Mouse (Mus musculus) forebrain, embryonic 11.5 days (tissue): ENCODE measurements around the gene Ipo5. TPM values are rescaled to one million over a fixed set of nuclear protein-coding genes. Genes with fewer than 3 reads are reported as not detected.

Experiments
- ATAC-seq: fragments of 200-750 bp; cut with Nextera tagmentation; replicated peaks from 2 replicates; pipeline ENCODE4 v1.8.0; 2017; ENCODE audit warnings: moderate TSS enrichment; ENCODE audit not compliant: low FRiP score
- DNase-seq: peaks from one replicate; pipeline ENCODE4 v3.0.0-alpha.2; 2017; ENCODE audit warnings: low spot score
- H3K27ac ChIP-seq: fragments of 300-500 bp; sonication (generic); 2 replicates; pipeline ENCODE4 v1.5.1; 2014; ENCODE audit warnings: low read depth, low read length
- H3K27me3 ChIP-seq: fragments of 300-500 bp; sonication (generic); 2 replicates; pipeline ENCODE4 v1.6.1; 2014; ENCODE audit warnings: mild to moderate bottlenecking, low read length, mixed read lengths; ENCODE audit not compliant: control insufficient read depth, insufficient read depth
- H3K36me3 ChIP-seq: fragments of 300-500 bp; sonication (generic); 2 replicates; pipeline ENCODE4 v1.6.1; 2014; ENCODE audit warnings: mild to moderate bottlenecking, low read length, moderate library complexity, mixed read lengths; ENCODE audit not compliant: control insufficient read depth, insufficient read depth
- H3K4me1 ChIP-seq: fragments of 300-500 bp; sonication (generic); replicated peaks from 2 replicates; pipeline ENCODE4 v1.6.1; 2014; ENCODE audit warnings: low read length, mixed read lengths; ENCODE audit not compliant: control insufficient read depth, insufficient read depth
- H3K4me2 ChIP-seq: fragments of 300-500 bp; sonication (generic); 2 replicates; pipeline ENCODE4 v1.6.1; 2014; ENCODE audit warnings: low read depth, mild to moderate bottlenecking, low read length, moderate library complexity, mixed read lengths; ENCODE audit not compliant: severe bottlenecking
- H3K4me3 ChIP-seq: fragments of 300-500 bp; sonication (generic); 2 replicates; pipeline ENCODE4 v1.5.1; 2014; ENCODE audit warnings: low read depth, low read length
- H3K9ac ChIP-seq: fragments of 300-500 bp; sonication (generic); 2 replicates; pipeline ENCODE4 v1.6.1; 2014; ENCODE audit warnings: low read length
- H3K9me3 ChIP-seq: fragments of 300-500 bp; sonication (generic); 2 replicates; pipeline ENCODE4 v1.6.1; 2016; ENCODE audit warnings: low read length, mixed read lengths; ENCODE audit not compliant: control insufficient read depth
- WGBS: fragments of 180-500 bp; shearing (Covaris S2); extraction: QIAGEN DNeasy Blood & Tissue Kit; methylation state at CpG from one replicate; pipeline ENCODE4 v1.1.7; 2014; 5-methylcytosine and 5-hydroxymethylcytosine counted together
- polyA plus RNA-seq: library from polyadenylated mRNA; unstranded; fragments of >200 nt; fragmentation: Nextera tagmentation; extraction: Ambion mirVana; gene quantifications from 2 replicates; pipeline ENCODE4 v1.2.1, GENCODE M21; 2014

Gene Ipo5
- polyA plus RNA-seq, 1 experiment from 2014 or later = 181 TPM

DNA sequence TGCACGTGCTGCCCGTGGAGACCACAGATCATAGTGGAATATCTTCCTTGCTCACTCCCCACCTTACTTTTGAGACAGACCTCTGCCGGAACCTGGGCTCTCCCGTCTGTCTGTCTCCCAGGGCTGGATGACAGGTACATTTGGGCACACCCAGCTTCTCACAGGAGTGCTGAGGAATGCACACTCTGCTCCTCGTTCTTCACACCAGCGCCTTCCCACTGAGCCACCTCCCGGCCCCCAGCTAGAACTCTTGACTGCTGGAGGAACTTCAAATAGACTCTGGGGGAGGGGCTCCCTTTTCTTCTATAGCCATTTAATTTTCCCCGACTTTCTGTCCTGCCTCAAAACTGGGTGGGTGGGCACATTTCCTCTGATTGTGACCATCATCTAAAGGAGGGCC, 49.5 kb downstream of the Ipo5 start:
- H3K4me2 ChIP-seq = no peak overlapping the region
- WGBS = 51% methylated on average over 8 of the region's 8 CpGs
- H3K9me3 ChIP-seq = no peaks in the 10 kb centered on the region
- H3K27ac ChIP-seq = no peak overlapping the region
- H3K36me3 ChIP-seq = no peaks in the 10 kb centered on the region
- H3K4me1 ChIP-seq = no peaks in the 10 kb centered on the region; the same call in 1 of the 2 replicates
- ATAC-seq (peak; percentile 22; the same call in 1 of the 2 replicates), DNase-seq (no peak)
- no peak overlapping the region for H3K9ac ChIP-seq
- H3K4me3 ChIP-seq = no peak overlapping the region
- H3K27me3 ChIP-seq = no peaks in the 10 kb centered on the region

DNA sequence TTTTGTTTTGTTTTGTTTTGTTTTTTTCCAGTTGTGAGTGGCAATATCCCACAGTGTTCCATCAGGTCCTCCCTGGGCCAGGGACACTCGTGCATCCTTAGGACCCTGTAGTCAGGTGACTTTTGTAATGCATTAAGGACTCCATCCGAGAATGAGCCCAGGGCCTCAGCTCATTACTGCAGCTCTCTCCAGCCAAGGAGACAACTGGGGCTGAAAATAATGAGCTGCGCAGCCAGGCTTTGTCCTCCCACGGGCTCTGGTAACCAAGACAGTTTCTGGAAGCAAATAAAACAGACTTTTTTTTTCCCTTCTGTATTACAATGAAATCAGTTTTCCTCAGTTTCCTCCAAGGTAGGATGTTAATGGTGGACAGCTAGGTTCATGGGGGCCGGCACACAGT, 50.0 kb downstream of the Ipo5 start:
- Histone ChIP-seq H3K4me2 (no peak overlapping the region), H3K9ac (no peak overlapping the region), H3K27ac (0 out of 2 replicates have a peak overlapping the region, but pooled peaks have one; percentile 25), H3K4me3 (no peak overlapping the region), H3K4me1 (no peaks in the 10 kb centered on the region; the same call in 1 of the 2 replicates), H3K9me3 (no peaks in the 10 kb centered on the region), H3K27me3 (no peaks in the 10 kb centered on the region), H3K36me3 (no peaks in the 10 kb centered on the region)
- ATAC-seq (peak; percentile 60; the same call in 1 of the 2 replicates), DNase-seq (peak; percentile 61)
- 38% methylated on average over 5 of the region's 5 CpGs for WGBS

DNA sequence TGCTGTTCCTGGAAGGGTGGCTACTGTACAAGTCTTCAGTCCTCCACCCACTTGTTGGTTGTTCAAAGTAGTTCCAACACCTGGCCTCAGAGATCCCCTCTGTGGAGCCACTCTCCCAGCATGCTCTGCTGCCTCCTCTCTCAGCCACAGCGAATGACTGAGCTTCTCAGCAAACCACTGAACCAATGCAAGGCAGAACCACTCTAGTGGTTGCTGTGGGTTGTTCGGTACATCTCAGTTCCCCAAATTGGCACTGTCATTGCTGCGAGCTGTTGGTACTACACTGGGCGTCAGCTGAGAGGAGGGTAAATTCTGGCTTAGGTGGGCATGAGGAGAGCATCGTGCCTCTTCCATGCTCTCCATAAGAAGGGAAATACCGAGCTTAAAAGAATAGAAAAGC, 56.0 kb downstream of the Ipo5 start:
- Histone ChIP-seq H3K4me2 (no peak overlapping the region), H3K27me3 (no peaks in the 10 kb centered on the region), H3K27ac (no peak overlapping the region), H3K36me3 (no peaks in the 10 kb centered on the region), H3K4me1 (no peaks in the 10 kb centered on the region), H3K9me3 (no peaks in the 10 kb centered on the region), H3K9ac (no peak overlapping the region), H3K4me3 (no peak overlapping the region)
- ATAC-seq = no peak
- no peak for DNase-seq
- 90% methylated on average over 6 of the region's 6 CpGs for WGBS

DNA sequence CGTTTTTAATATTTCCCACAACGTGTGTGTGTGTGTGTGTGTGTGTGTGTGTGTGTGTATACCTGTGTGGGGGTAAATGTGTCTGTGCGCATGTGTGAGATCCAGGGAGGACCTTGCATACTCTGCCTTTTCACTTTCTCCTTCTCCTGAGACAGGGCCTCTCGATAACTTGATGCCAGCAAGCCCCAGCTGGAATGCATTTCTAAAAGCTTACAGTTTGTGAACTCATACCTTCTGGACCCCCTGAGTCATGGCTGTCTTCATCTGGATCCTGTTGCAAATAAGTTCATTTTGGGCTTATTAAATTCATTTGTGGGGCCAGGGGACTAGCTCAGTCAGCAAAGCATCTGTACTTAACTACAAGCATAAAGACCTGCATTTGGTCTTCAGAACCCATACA, 57.7 kb downstream of the Ipo5 start:
- no peak for ATAC-seq
- DNase-seq = no peak
- no peak overlapping the region for H3K9ac ChIP-seq
- H3K36me3 ChIP-seq = no peaks in the 10 kb centered on the region
- no peak overlapping the region for H3K27ac ChIP-seq
- no peaks in the 10 kb centered on the region for H3K27me3 ChIP-seq
- no peaks in the 10 kb centered on the region for H3K4me1 ChIP-seq
- WGBS = 88% methylated on average over 4 of the region's 4 CpGs
- H3K9me3 ChIP-seq = no peaks in the 10 kb centered on the region
- H3K4me3 ChIP-seq = no peak overlapping the region
- H3K4me2 ChIP-seq = no peak overlapping the region

DNA sequence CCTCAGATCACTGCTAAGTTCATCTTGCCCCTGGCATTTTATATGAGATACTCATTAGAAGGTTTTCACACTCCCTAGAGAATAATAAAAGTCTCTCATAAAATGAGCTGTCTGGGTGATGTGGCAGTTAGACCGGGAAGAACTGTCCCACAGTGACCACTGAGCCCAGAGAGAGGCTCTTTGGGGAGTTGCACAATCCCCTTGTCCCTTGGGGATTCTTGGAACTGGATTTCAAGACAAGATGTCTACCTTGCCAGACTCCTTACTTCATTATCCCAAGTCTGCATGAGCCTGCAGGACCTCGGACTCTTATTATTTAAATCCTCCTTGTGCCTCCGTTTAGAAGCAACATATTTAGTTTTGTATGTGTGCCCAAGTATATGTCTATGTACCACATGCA, 58.6 kb downstream of the Ipo5 start:
- Histone ChIP-seq H3K9ac (no peak overlapping the region), H3K4me1 (no peaks in the 10 kb centered on the region), H3K9me3 (no peaks in the 10 kb centered on the region), H3K27me3 (no peaks in the 10 kb centered on the region), H3K4me2 (no peak overlapping the region), H3K27ac (no peak overlapping the region), H3K36me3 (no peaks in the 10 kb centered on the region), H3K4me3 (no peak overlapping the region)
- ATAC-seq (no peak), DNase-seq (no peak)
- 85% methylated on average over 3 of the region's 3 CpGs for WGBS

DNA sequence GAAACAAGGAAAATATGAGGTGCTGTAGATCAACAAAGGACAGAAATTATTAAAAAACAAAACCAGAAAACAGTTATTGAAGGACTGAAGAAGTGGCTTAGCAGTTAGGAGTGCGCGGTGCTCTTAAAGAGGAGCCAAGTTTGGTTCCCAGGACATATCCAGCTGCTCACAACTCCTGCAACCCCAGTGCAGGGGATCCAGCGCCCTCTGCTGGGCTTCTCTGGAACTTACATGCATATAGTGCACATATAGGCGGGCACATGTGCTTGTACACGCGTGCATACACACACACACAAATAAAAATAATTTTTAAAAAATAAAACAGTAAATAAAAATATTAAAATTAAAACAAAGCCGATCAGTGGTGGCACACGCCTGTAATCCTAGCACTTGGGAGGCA, 59.6 kb downstream of the Ipo5 start:
- Histone ChIP-seq H3K4me1 (no peaks in the 10 kb centered on the region), H3K4me2 (no peak overlapping the region), H3K9ac (no peak overlapping the region), H3K27ac (no peak overlapping the region), H3K4me3 (no peak overlapping the region), H3K9me3 (no peaks in the 10 kb centered on the region), H3K27me3 (no peaks in the 10 kb centered on the region), H3K36me3 (no peaks in the 10 kb centered on the region)
- no peak for ATAC-seq
- no peak for DNase-seq
- 82% methylated on average over 8 of the region's 8 CpGs for WGBS

DNA sequence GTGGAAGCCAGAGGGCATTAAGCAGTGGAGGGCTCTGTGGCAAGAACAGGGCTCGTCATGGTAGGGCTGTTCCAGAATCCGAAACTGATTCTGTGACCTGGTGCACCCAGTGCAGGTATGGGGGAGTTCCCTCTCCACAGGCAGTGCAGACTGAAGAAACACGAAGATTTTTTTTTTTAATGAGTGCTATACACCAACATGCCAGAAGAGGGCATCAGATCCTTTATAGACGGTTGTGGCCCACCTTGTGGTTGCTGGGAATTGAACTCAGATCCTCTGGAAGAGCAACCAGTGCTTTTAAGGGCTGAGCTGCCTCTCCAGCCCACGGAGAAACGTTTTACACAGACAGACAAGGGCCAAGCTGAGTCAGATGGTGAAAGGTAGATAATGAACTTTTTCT, 60.3 kb downstream of the Ipo5 start:
- H3K4me3 ChIP-seq = no peak overlapping the region
- H3K4me1 ChIP-seq = no peaks in the 10 kb centered on the region
- H3K36me3 ChIP-seq = no peaks in the 10 kb centered on the region
- H3K9ac ChIP-seq = no peak overlapping the region
- H3K27me3 ChIP-seq = no peaks in the 10 kb centered on the region
- ATAC-seq = no peak
- WGBS = 68% methylated on average over 6 of the region's 6 CpGs
- H3K4me2 ChIP-seq = no peak overlapping the region
- H3K27ac ChIP-seq = no peak overlapping the region
- no peak for DNase-seq
- H3K9me3 ChIP-seq = no peaks in the 10 kb centered on the region

DNA sequence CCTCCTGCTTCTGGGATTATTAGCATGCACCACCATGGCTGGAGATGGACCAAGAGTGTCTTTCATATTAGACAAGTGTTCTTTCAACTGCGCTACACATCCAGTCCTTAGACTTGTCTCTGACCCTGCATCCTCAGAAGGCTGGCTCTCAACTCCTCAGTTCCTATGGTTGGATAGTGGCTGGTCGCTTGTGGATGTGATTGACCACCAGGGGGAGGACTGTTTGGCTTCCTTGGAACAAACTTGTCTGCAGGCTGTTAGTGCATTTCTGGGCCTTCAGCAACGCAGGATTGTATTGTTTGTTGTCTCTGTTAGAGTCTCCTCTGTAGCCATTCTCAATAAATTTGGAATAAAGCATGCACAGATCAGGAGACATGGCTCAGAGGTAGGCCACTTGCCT, 68.5 kb downstream of the Ipo5 start:
- no peaks in the 10 kb centered on the region for H3K27me3 ChIP-seq
- no peak overlapping the region for H3K4me2 ChIP-seq
- 51% methylated on average over 3 of the region's 3 CpGs for WGBS
- no peaks in the 10 kb centered on the region for H3K9me3 ChIP-seq
- DNase-seq (no peak), ATAC-seq (no peak)
- H3K4me3 ChIP-seq = no peak overlapping the region
- no peak overlapping the region for H3K27ac ChIP-seq
- H3K4me1 ChIP-seq = no peaks in the 10 kb centered on the region
- no peaks in the 10 kb centered on the region for H3K36me3 ChIP-seq
- no peak overlapping the region for H3K9ac ChIP-seq

DNA sequence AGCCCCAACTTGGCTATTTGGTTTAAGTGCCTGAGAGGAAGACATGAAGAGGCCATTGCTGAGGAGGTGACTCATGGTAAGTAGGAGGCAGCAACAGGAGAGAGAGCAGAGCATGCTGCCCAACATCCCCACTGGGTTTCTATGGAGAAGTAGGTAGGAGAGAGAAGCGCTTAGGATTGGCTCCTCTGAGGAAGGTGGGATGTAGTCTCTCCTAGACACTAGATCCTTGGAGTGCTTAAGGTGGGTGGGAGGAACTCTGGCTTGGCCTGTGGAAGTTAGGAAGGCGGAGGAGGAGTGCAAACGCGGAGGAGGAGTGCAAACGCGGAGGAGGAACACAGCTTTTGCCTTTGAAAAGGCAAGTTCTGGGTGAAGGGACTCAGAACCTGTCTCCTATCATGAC, 78.1 kb downstream of the Ipo5 start:
- no peak overlapping the region for H3K27ac ChIP-seq
- no peaks in the 10 kb centered on the region for H3K27me3 ChIP-seq
- no peaks in the 10 kb centered on the region for H3K4me1 ChIP-seq
- 65% methylated on average over 6 of the region's 6 CpGs for WGBS
- no peak overlapping the region for H3K4me2 ChIP-seq
- H3K9me3 ChIP-seq = no peaks in the 10 kb centered on the region
- DNase-seq (no peak), ATAC-seq (no peak)
- no peaks in the 10 kb centered on the region for H3K36me3 ChIP-seq
- no peak overlapping the region for H3K4me3 ChIP-seq
- H3K9ac ChIP-seq = no peak overlapping the region
